ENCODE assay signal across 20 mouse cellular contexts in genomic region chr10:62345147-62345546, GRCm38 (mm10). TPM values are rescaled to one million over a fixed set of nuclear protein-coding genes. Genes with fewer than 3 reads are reported as not detected.
DNase-seq lines count a peak whose midpoint lies in the region; ATAC-seq and TF ChIP-seq lines count a peak whose summit lies in the region.
"Had no signal": no experiment of that assay in that cellular context is flagged by ENCODE, and none has a peak within 500 bp of the region (broad histone marks: within the 10 kb centered on the region; RNA-seq: fewer than 3 reads in every experiment).

No protein-coding gene starts in this region.

- TF ChIP-seq CTCF in liver, embryonic 14.5 days (IDR thresholded peaks at IDR 0.05; ENCODE audit: low read depth), result no peak

- 0 out of 2 replicates have a peak, but pooled peaks cover 3% of the 10 kb centered on the region for H3K9me3 ChIP-seq in heart, embryonic 13.5 days
- H3K9me3 ChIP-seq in liver, embryonic 14.5 days (ENCODE audit: control insufficient read depth, low read length), result no peaks in the 10 kb centered on the region
- no peaks in the 10 kb centered on the region for H3K9me3 ChIP-seq in midbrain, embryonic 14.5 days (ENCODE audit: control insufficient read depth, low read length)
- H3K9me3 ChIP-seq: embryonic facial prominence, embryonic 12.5 days; forebrain, embryonic 10.5 days; hindbrain, embryonic 15.5 days had no signal

- TF ChIP-seq EP300 in liver, embryonic 14.5 days (IDR thresholded peaks at IDR 0.05; ENCODE audit: low read depth), result peak; percentile 81

- H3K4me2 ChIP-seq in heart, embryonic 13.5 days, result no peak overlapping the region
- H3K4me2 ChIP-seq in liver, embryonic 14.5 days (ENCODE audit: low read depth), result peak overlapping the region; percentile 98
- no peak overlapping the region for H3K4me2 ChIP-seq in midbrain, embryonic 14.5 days (ENCODE audit: low read length)
- H3K4me2 ChIP-seq: embryonic facial prominence, embryonic 12.5 days; heart, embryonic 11.5 days; hindbrain, embryonic 15.5 days had no signal

- H3K9ac ChIP-seq in heart, embryonic 13.5 days, result 0 out of 2 replicates have a peak overlapping the region, but pooled peaks have one; percentile 10
- peak overlapping the region; percentile 31; the same call in 1 of the 2 replicates for H3K9ac ChIP-seq in liver, embryonic 14.5 days (replicated peaks)
- H3K9ac ChIP-seq in midbrain, embryonic 14.5 days (replicated peaks; ENCODE audit: low read length), result no peak overlapping the region
- H3K9ac ChIP-seq: embryonic facial prominence, embryonic 12.5 days; hindbrain, embryonic 15.5 days had no signal

- H3K27me3 ChIP-seq in heart, embryonic 13.5 days (replicated peaks), result no peaks in the 10 kb centered on the region
- H3K27me3 ChIP-seq in liver, embryonic 14.5 days (ENCODE audit: control insufficient read depth, insufficient read depth, low read length), result no peaks in the 10 kb centered on the region
- no peaks in the 10 kb centered on the region for H3K27me3 ChIP-seq in midbrain, embryonic 14.5 days (ENCODE audit: control insufficient read depth, insufficient read depth, low read length)
- H3K27me3 ChIP-seq: CH12.LX; embryonic facial prominence, embryonic 12.5 days; hindbrain, embryonic 15.5 days had no signal

- no peak overlapping the region for H3K27ac ChIP-seq in heart, embryonic 13.5 days (replicated peaks)
- peak overlapping the region; percentile 91 for H3K27ac ChIP-seq in liver, embryonic 14.5 days
- H3K27ac ChIP-seq in midbrain, embryonic 14.5 days (replicated peaks; ENCODE audit: low read depth, low read length), result no peak overlapping the region
- H3K27ac ChIP-seq: embryonic facial prominence, embryonic 12.5 days; gastrocnemius, adult 2 months; hindbrain, embryonic 15.5 days had no signal

- WGBS in heart, embryonic 13.5 days, result 45% methylated on average over 5 of the region's 5 CpGs
- 31% methylated on average over 5 of the region's 5 CpGs for WGBS in liver, embryonic 14.5 days (ENCODE audit: insufficient replicate concordance)
- 86% methylated on average over 5 of the region's 5 CpGs for WGBS in midbrain, embryonic 14.5 days

- ATAC-seq in heart, embryonic 13.5 days (ENCODE audit: extremely low read depth, insufficient number of reproducible peaks, low FRiP score, low TSS enrichment), result no peak
- ATAC-seq in liver, embryonic 14.5 days (ENCODE audit: insufficient read depth), result no peak
- ATAC-seq in midbrain, embryonic 14.5 days (ENCODE audit: low FRiP score, low TSS enrichment), result no peak
- ATAC-seq: forebrain, embryonic 14.5 days; inflammation-experienced regulatory T-cells, adult 6 months had no signal

- DNase-seq in heart, adult 9 months (ENCODE audit: low spot score in 2 of 2), result no peak
- DNase-seq in liver, result peak; percentile 63
- DNase-seq in liver, embryonic 14.5 days (ENCODE audit: low read depth in 3 of 3, low spot score in 3 of 3), result peak in 1 of 3 experiments; percentile 67
- DNase-seq in retina, embryonic 14.5 days (ENCODE audit: low spot score), result no peak
- no peak for DNase-seq in lung, postnatal 14 days
- no peak for DNase-seq in midbrain, embryonic 14.5 days
- DNase-seq: adrenal gland, adult 2 months; cerebellum, adult 11 months; cerebellum, adult 8-10 months; cerebellum, postnatal 14 days; gastrocnemius, adult 2 months; gastrocnemius, postnatal 25 days had no signal

- no peak overlapping the region for H3K4me3 ChIP-seq in heart, embryonic 13.5 days
- H3K4me3 ChIP-seq in liver, embryonic 14.5 days (ENCODE audit: insufficient read depth in 1 of 2, low read depth in 2 of 2, low read length in 2 of 2), result no peak overlapping the region
- H3K4me3 ChIP-seq in midbrain, embryonic 14.5 days (replicated peaks; ENCODE audit: low read depth, low read length), result no peak overlapping the region
- H3K4me3 ChIP-seq: embryonic facial prominence, embryonic 12.5 days; forebrain, embryonic 10.5 days; gastrocnemius, adult 2 months; hindbrain, embryonic 15.5 days had no signal

- no peaks in the 10 kb centered on the region for H3K36me3 ChIP-seq in heart, embryonic 13.5 days
- H3K36me3 ChIP-seq in liver, embryonic 14.5 days (replicated peaks; ENCODE audit: control insufficient read depth, insufficient read depth, low read depth), result no peaks in the 10 kb centered on the region
- H3K36me3 ChIP-seq in midbrain, embryonic 14.5 days (ENCODE audit: control insufficient read depth, insufficient read depth, low read length), result no peaks in the 10 kb centered on the region
- H3K36me3 ChIP-seq: embryonic facial prominence, embryonic 12.5 days; forebrain, embryonic 10.5 days; hindbrain, embryonic 15.5 days had no signal

- H3K4me1 ChIP-seq in heart, embryonic 13.5 days, result peaks cover 26% of the 10 kb centered on the region
- H3K4me1 ChIP-seq in liver, embryonic 14.5 days (replicated peaks; ENCODE audit: control insufficient read depth in 2 of 2, insufficient read depth in 2 of 2, low read length in 1 of 2), result peaks cover 28 to 37% of the 10 kb centered on the region in 2 experiments
- H3K4me1 ChIP-seq in midbrain, embryonic 14.5 days (ENCODE audit: control insufficient read depth, insufficient read depth, low read length), result peaks cover 7% of the 10 kb centered on the region; the same call in 1 of the 2 replicates

RNA-seq across cellular contexts. Expression of gene Hk1, which starts 34.6 kb away (rescaled TPM):
- polyA plus RNA-seq in heart, embryonic 13.5 days (2015; fragmentation: Nextera tagmentation; extraction: Ambion mirVana), result 163 and 170 TPM in 2 replicates
- polyA plus RNA-seq in liver, embryonic 14.5 days (2012; rRNA removed), result 40.8 and 56.1 TPM in 2 replicates
- polyA plus RNA-seq in liver, embryonic 14.5 days (2014; fragmentation: Nextera tagmentation; extraction: Ambion mirVana), result 54.2 and 58.7 TPM in 2 replicates
- polyA plus RNA-seq in midbrain, embryonic 14.5 days (2014; fragmentation: Nextera tagmentation; extraction: Ambion mirVana), result 66.2 and 73.7 TPM in 2 replicates
